Mouse (Mus musculus) embryonic facial prominence, embryonic 15.5 days (tissue): ENCODE measurements around the gene Trub1. TPM values are rescaled to one million over a fixed set of nuclear protein-coding genes. Genes with fewer than 3 reads are reported as not detected.
A peak's percentile ranks its signal among the peaks of the same experiment; 100 is the strongest.

Experiments
- ATAC-seq: fragments of 200-750 bp; cut with Nextera tagmentation; 2 replicates; pipeline ENCODE4 v1.8.0; 2017; ENCODE audit warnings: low read depth, moderate TSS enrichment; ENCODE audit not compliant: insufficient number of reproducible peaks, low FRiP score, low TSS enrichment
- H3K27ac ChIP-seq: fragments of 300-500 bp; sonication (generic); replicated peaks from 2 replicates; pipeline ENCODE4 v1.5.1; 2015; ENCODE audit warnings: mild to moderate bottlenecking, inconsistent platforms
- H3K27me3 ChIP-seq: fragments of 300-500 bp; sonication (generic); 2 replicates; pipeline ENCODE4 v1.6.1; 2015; ENCODE audit warnings: inconsistent platforms
- H3K36me3 ChIP-seq: fragments of 300-500 bp; sonication (generic); 2 replicates; pipeline ENCODE4 v1.6.1; 2015; ENCODE audit warnings: mild to moderate bottlenecking, inconsistent platforms
- H3K4me1 ChIP-seq: fragments of 300-500 bp; sonication (generic); 2 replicates; pipeline ENCODE4 v1.6.1; 2015; ENCODE audit warnings: inconsistent platforms
- H3K4me2 ChIP-seq: fragments of 300-500 bp; sonication (generic); replicated peaks from 2 replicates; pipeline ENCODE4 v1.6.1; 2015; ENCODE audit warnings: mild to moderate bottlenecking, inconsistent platforms
- H3K4me3 ChIP-seq: fragments of 300-500 bp; sonication (generic); replicated peaks from 2 replicates; pipeline ENCODE4 v1.5.1; 2015; ENCODE audit warnings: mild to moderate bottlenecking, inconsistent platforms
- H3K9ac ChIP-seq: fragments of 300-500 bp; sonication (generic); 2 replicates; pipeline ENCODE4 v1.6.1; 2015; ENCODE audit warnings: inconsistent platforms
- H3K9me3 ChIP-seq: fragments of 300-500 bp; sonication (generic); replicated peaks from 2 replicates; pipeline ENCODE4 v1.6.1; 2016; ENCODE audit warnings: inconsistent platforms
- WGBS: fragments of 180-500 bp; shearing (Covaris S2); methylation state at CpG from one replicate; pipeline ENCODE4 v1.1.7; 2015; 5-methylcytosine and 5-hydroxymethylcytosine counted together
- polyA plus RNA-seq: library from polyadenylated mRNA; unstranded; fragments of >200 nt; fragmentation: Nextera tagmentation; extraction: Ambion mirVana; gene quantifications from 2 replicates; pipeline ENCODE4 v1.2.1, GENCODE M21; 2015

The Trub1 gene
- polyA plus RNA-seq, 1 experiment from 2014 or later = 24.1 TPM

- H3K27ac ChIP-seq = no peak overlapping the region
- no peak overlapping the region for H3K4me3 ChIP-seq
- WGBS = 95% methylated on average over 15 of the region's 15 CpGs
- H3K27me3 ChIP-seq = no peaks in the 10 kb centered on the region
- H3K9me3 ChIP-seq = no peaks in the 10 kb centered on the region
- no peaks in the 10 kb centered on the region for H3K36me3 ChIP-seq
- no peak for ATAC-seq
- H3K4me1 ChIP-seq = no peaks in the 10 kb centered on the region
- no peak overlapping the region for H3K9ac ChIP-seq
- H3K4me2 ChIP-seq = no peak overlapping the region
Measured at GRCm38 (mm10) chr19:57425296-57425695, 27.4 kb upstream of the Trub1 start.

DNA sequence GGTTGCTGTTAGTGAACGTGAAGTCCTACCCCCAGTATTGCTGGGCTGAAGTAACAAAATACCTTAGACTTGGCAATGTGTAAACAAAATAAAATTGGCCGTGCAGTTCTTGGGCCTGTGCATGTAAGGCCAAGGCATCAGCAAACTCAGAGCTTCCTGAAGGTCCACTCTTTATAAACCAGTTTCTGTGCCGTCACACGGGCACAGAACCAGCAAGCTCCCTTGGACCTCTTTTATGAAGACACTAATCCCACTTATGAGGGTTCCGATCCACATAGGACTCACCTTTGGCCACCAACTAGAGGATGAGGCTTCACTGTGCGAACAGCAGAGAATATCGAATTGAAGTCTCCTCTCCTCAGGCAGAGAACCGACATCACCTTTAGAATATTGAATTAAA lies 25.9 kb upstream of the Trub1 start:
- no peak overlapping the region for H3K27ac ChIP-seq
- H3K27me3 ChIP-seq = no peaks in the 10 kb centered on the region
- no peak overlapping the region for H3K4me2 ChIP-seq
- no peaks in the 10 kb centered on the region for H3K36me3 ChIP-seq
- H3K9ac ChIP-seq = no peak overlapping the region
- WGBS = 89% methylated on average over 8 of the region's 8 CpGs
- H3K9me3 ChIP-seq = no peaks in the 10 kb centered on the region
- ATAC-seq = no peak
- H3K4me1 ChIP-seq = 0 out of 2 replicates have a peak, but pooled peaks cover 4% of the 10 kb centered on the region
- H3K4me3 ChIP-seq = no peak overlapping the region

GRCm38 (mm10) chr19:57427756-57428438 lies 24.8 kb upstream of the Trub1 start:
- no peaks in the 10 kb centered on the region for H3K36me3 ChIP-seq
- 70% methylated on average over 14 of the region's 14 CpGs for WGBS
- H3K9me3 ChIP-seq = no peaks in the 10 kb centered on the region
- 0 out of 2 replicates have a peak, but pooled peaks cover 4% of the 10 kb centered on the region for H3K4me1 ChIP-seq
- H3K4me2 ChIP-seq = no peak overlapping the region
- ATAC-seq = no peak
- no peaks in the 10 kb centered on the region for H3K27me3 ChIP-seq
- H3K27ac ChIP-seq = no peak overlapping the region
- no peak overlapping the region for H3K9ac ChIP-seq
- no peak overlapping the region for H3K4me3 ChIP-seq

DNA sequence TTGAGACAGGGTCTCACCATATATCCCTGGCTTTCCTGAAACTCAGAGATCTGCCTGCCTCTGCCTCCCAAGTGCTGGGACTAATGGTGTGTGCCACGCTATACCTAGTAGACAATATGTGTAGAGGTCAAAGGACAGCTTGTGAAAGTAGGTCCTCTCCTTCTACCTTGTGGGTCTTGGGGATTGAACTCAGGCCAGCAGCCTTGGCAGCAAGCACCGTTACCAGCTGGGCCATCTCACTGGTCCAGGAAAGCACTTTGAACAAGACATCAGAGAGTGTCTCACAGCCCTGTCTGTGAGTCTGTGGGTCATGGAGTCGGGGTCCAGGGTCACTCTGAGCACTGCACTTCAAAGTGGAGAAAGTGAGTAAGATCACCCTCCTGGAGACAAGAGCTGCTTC lies 24.1 kb upstream of the Trub1 start:
- no peaks in the 10 kb centered on the region for H3K9me3 ChIP-seq
- H3K27me3 ChIP-seq = no peaks in the 10 kb centered on the region
- no peak for ATAC-seq
- H3K36me3 ChIP-seq = no peaks in the 10 kb centered on the region
- no peak overlapping the region for H3K4me2 ChIP-seq
- no peak overlapping the region for H3K9ac ChIP-seq
- H3K4me1 ChIP-seq = 0 out of 2 replicates have a peak, but pooled peaks cover 4% of the 10 kb centered on the region
- no peak overlapping the region for H3K27ac ChIP-seq
- H3K4me3 ChIP-seq = no peak overlapping the region
- WGBS = 87% methylated on average over 3 of the region's 3 CpGs

GRCm38 (mm10) chr19:57429926-57430325 lies 22.8 kb upstream of the Trub1 start:
- Histone ChIP-seq H3K36me3 (no peaks in the 10 kb centered on the region), H3K4me3 (no peak overlapping the region), H3K4me1 (0 out of 2 replicates have a peak, but pooled peaks cover 4% of the 10 kb centered on the region), H3K27ac (no peak overlapping the region), H3K9ac (no peak overlapping the region), H3K27me3 (no peaks in the 10 kb centered on the region), H3K9me3 (no peaks in the 10 kb centered on the region), H3K4me2 (no peak overlapping the region)
- no peak for ATAC-seq
- 50% methylated on average over 6 of the region's 6 CpGs for WGBS

GRCm38 (mm10) chr19:57431476-57431875 lies 21.2 kb upstream of the Trub1 start:
- 39% methylated on average over 6 of the region's 6 CpGs for WGBS
- Histone ChIP-seq H3K9me3 (no peaks in the 10 kb centered on the region), H3K4me1 (0 out of 2 replicates have a peak, but pooled peaks cover 7% of the 10 kb centered on the region), H3K27me3 (no peaks in the 10 kb centered on the region), H3K27ac (no peak overlapping the region), H3K36me3 (no peaks in the 10 kb centered on the region), H3K9ac (no peak overlapping the region), H3K4me3 (no peak overlapping the region), H3K4me2 (no peak overlapping the region)
- no peak for ATAC-seq

- no peak for ATAC-seq
- Histone ChIP-seq H3K27ac (no peak overlapping the region), H3K36me3 (no peaks in the 10 kb centered on the region), H3K4me2 (no peak overlapping the region), H3K4me1 (0 out of 2 replicates have a peak, but pooled peaks cover 10% of the 10 kb centered on the region), H3K9ac (no peak overlapping the region), H3K4me3 (no peak overlapping the region), H3K27me3 (no peaks in the 10 kb centered on the region), H3K9me3 (no peaks in the 10 kb centered on the region)
- 63% methylated on average over 6 of the region's 6 CpGs for WGBS
Measured at GRCm38 (mm10) chr19:57434024-57434423, 18.7 kb upstream of the Trub1 start.

- no peak overlapping the region for H3K9ac ChIP-seq
- no peaks in the 10 kb centered on the region for H3K36me3 ChIP-seq
- 41% methylated on average over 10 of the region's 10 CpGs for WGBS
- 0 out of 2 replicates have a peak overlapping the region, but pooled peaks have one; percentile 5 for H3K27ac ChIP-seq
- no peak overlapping the region for H3K4me3 ChIP-seq
- no peaks in the 10 kb centered on the region for H3K9me3 ChIP-seq
- no peak for ATAC-seq
- H3K4me2 ChIP-seq = no peak overlapping the region
- 0 out of 2 replicates have a peak, but pooled peaks cover 6% of the 10 kb centered on the region for H3K4me1 ChIP-seq
- no peaks in the 10 kb centered on the region for H3K27me3 ChIP-seq
Measured at GRCm38 (mm10) chr19:57436586-57437021, 16.1 kb upstream of the Trub1 start.

- no peak overlapping the region for H3K27ac ChIP-seq
- H3K27me3 ChIP-seq = no peaks in the 10 kb centered on the region
- no peak overlapping the region for H3K9ac ChIP-seq
- ATAC-seq = no peak
- no peak overlapping the region for H3K4me2 ChIP-seq
- H3K4me3 ChIP-seq = no peak overlapping the region
- no peaks in the 10 kb centered on the region for H3K36me3 ChIP-seq
- no peaks in the 10 kb centered on the region for H3K9me3 ChIP-seq
- WGBS = 44% methylated on average over 7 of the region's 7 CpGs
- 0 out of 2 replicates have a peak, but pooled peaks cover 6% of the 10 kb centered on the region for H3K4me1 ChIP-seq
Measured at GRCm38 (mm10) chr19:57437042-57437441, 15.7 kb upstream of the Trub1 start.

GRCm38 (mm10) chr19:57439296-57439695 lies 13.4 kb upstream of the Trub1 start:
- no peak overlapping the region for H3K4me3 ChIP-seq

GRCm38 (mm10) chr19:57441501-57441900 lies 11.2 kb upstream of the Trub1 start:
- no peak overlapping the region for H3K4me2 ChIP-seq
- no peak overlapping the region for H3K9ac ChIP-seq
- no peaks in the 10 kb centered on the region for H3K27me3 ChIP-seq
- no peak overlapping the region for H3K27ac ChIP-seq
- no peaks in the 10 kb centered on the region for H3K9me3 ChIP-seq
- 47% methylated on average over 7 of the region's 7 CpGs for WGBS
- H3K4me3 ChIP-seq = no peak overlapping the region
- no peaks in the 10 kb centered on the region for H3K36me3 ChIP-seq
- no peak for ATAC-seq
- 0 out of 2 replicates have a peak, but pooled peaks cover 3% of the 10 kb centered on the region for H3K4me1 ChIP-seq

More at GRCm38 (mm10) chr19:57439296-57439695, 13.4 kb upstream of the Trub1 start:
- Histone ChIP-seq H3K36me3 (no peaks in the 10 kb centered on the region), H3K9me3 (no peaks in the 10 kb centered on the region), H3K9ac (no peak overlapping the region), H3K27ac (no peak overlapping the region), H3K4me1 (0 out of 2 replicates have a peak, but pooled peaks cover 6% of the 10 kb centered on the region), H3K27me3 (no peaks in the 10 kb centered on the region), H3K4me2 (no peak overlapping the region)
- ATAC-seq = no peak
- 88% methylated on average over 5 of the region's 5 CpGs for WGBS
